Mouse (Mus musculus) layer of hippocampus, adult 9-10 months (tissue): ENCODE measurements around the gene Vmn1r132.
"Not testable (repeated sequence)": the region's sequence is repeated elsewhere in the genome, so short reads cannot be mapped to it uniquely, and the experiment has no call there.

Source experiments
- DNase-seq: peaks from one replicate; pipeline ENCODE4 v3.0.0; 2022; ENCODE audit warnings: low spot score

Gene Vmn1r132

DNA sequence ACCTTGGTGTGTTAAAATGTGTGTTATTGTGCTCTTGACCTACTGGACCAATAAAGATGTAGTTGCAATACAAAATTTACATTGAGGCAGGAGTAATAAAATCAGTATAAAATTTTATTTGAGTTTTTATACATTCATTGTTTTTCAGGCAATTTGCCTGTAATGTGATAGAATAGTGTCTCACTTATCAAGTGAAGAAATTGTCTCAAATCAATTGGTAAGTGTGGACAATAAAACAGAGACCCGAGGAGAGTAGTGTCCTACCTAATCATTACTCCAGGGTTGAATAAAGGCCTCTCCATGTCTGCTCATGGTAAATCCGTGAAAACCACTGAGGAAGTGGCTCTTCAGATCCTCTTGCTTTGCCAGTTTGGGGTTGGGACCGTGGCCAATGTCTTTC, at the start of gene Vmn1r132:
Vmn1r132 (plus strand) TSS at position 301 of the 400 bp plus-strand sequence.
- DNase-seq: not testable (repeated sequence)
